Mouse (Mus musculus) heart, adult 8-10 months (tissue): Measurements from ENCODE around the gene Mcmbp. TPM values are rescaled to one million over a fixed set of nuclear protein-coding genes. Genes with fewer than 3 reads are reported as not detected.
"Not testable (repeated sequence)": the region's sequence is repeated elsewhere in the genome, so short reads cannot be mapped to it uniquely, and the experiment has no call there.

Source experiments
- DNase-seq: peaks from one replicate; pipeline ENCODE4 v3.0.0; 2022; ENCODE audit warnings: low spot score
- total RNA-seq, 4 experiments: library from RNA; stranded (reverse); gene quantifications; 2 replicates each; pipeline ENCODE4 v1.2.4; 2022

Mcmbp gene
- total RNA-seq, 4 experiments from 2014 or later, result 19.7 to 21.6 (median 21.1) TPM

- no peak for DNase-seq
These were observed 22.3 kb downstream of the Mcmbp start for GRCm38 (mm10) chr7:128717991-128718390.

GRCm38 (mm10) chr7:128705735-128706134 is 34.6 kb downstream of the Mcmbp start:
- DNase-seq, result peak; percentile 70

- not testable (repeated sequence) for DNase-seq
These were observed 40.3 kb downstream of the Mcmbp start for GRCm38 (mm10) chr7:128699959-128700358.

- DNase-seq, result no peak
These were observed 45.4 kb downstream of the Mcmbp start for GRCm38 (mm10) chr7:128694848-128695247.

- no peak for DNase-seq
These were observed 48.1 kb downstream of the Mcmbp start for GRCm38 (mm10) chr7:128692163-128692562.

- no peak for DNase-seq
These were observed 49.5 kb downstream of the Mcmbp start for GRCm38 (mm10) chr7:128690796-128691195.

- DNase-seq, result peak; percentile 85
These were observed 50.2 kb downstream of the Mcmbp start for GRCm38 (mm10) chr7:128690070-128690469.

GRCm38 (mm10) chr7:128689347-128689746 is 50.9 kb downstream of the Mcmbp start:
- DNase-seq, result no peak

- peak; percentile 35 for DNase-seq
These were observed 52.3 kb downstream of the Mcmbp start for GRCm38 (mm10) chr7:128687821-128688564.

- no peak for DNase-seq
These were observed 61.7 kb downstream of the Mcmbp start for GRCm38 (mm10) chr7:128678546-128678945.

GRCm38 (mm10) chr7:128672408-128673010 is 67.8 kb downstream of the Mcmbp start:
- no peak for DNase-seq

- no peak for DNase-seq
These were observed 68.3 kb downstream of the Mcmbp start for GRCm38 (mm10) chr7:128671952-128672351.

GRCm38 (mm10) chr7:128668831-128669230 is 71.5 kb downstream of the Mcmbp start:
- no peak for DNase-seq

- DNase-seq, result no peak
These were observed 72.5 kb downstream of the Mcmbp start for GRCm38 (mm10) chr7:128667788-128668187.

GRCm38 (mm10) chr7:128664861-128665377 is 75.4 kb downstream of the Mcmbp start:
- DNase-seq, result no peak

- DNase-seq, result no peak
These were observed 76.4 kb downstream of the Mcmbp start for GRCm38 (mm10) chr7:128663906-128664305.

GRCm38 (mm10) chr7:128656970-128657369 is 83.3 kb downstream of the Mcmbp start:
- DNase-seq, result no peak

Other genes starting within 250 kb of the Mcmbp start
- gene Bag3, start 216.9 kb downstream of the Mcmbp start, total RNA-seq, result 100 to 1,000 TPM; 281 to 370 (median 342) TPM
- 1 to 10 TPM; 4.0 to 6.2 (median 4.8) TPM for gene Inpp5f, start 129.2 kb downstream of the Mcmbp start, total RNA-seq
- 10 to 100 TPM; 21.4 to 34.4 (median 26.8) TPM for gene Sec23ip, start 4.4 kb upstream of the Mcmbp start, total RNA-seq